Mouse (Mus musculus) heart, postnatal 36 days (tissue): ENCODE measurements around the gene Slc38a10. TPM values are rescaled to one million over a fixed set of nuclear protein-coding genes. Genes with fewer than 3 reads are reported as not detected.
A peak's percentile ranks its signal among the peaks of the same experiment; 100 is the strongest.

ENCODE experiments used
- DNase-seq, 2 experiments: peaks; one replicate each; pipeline ENCODE4 v3.0.0; 2021 to 2022
- intact Hi-C: fragments of 180-260 bp; cut with DNase I; formaldehyde crosslinking; loops from one replicate; pipeline ENCODE4 v1.15.1; 2025
- total RNA-seq, 2 experiments: library from RNA; stranded (reverse); gene quantifications; 2 replicates each; pipeline ENCODE4 v1.2.3; 2021

The Slc38a10 gene
- total RNA-seq, 2 experiments from 2014 or later = 79.8 to 81.1 TPM

DNA sequence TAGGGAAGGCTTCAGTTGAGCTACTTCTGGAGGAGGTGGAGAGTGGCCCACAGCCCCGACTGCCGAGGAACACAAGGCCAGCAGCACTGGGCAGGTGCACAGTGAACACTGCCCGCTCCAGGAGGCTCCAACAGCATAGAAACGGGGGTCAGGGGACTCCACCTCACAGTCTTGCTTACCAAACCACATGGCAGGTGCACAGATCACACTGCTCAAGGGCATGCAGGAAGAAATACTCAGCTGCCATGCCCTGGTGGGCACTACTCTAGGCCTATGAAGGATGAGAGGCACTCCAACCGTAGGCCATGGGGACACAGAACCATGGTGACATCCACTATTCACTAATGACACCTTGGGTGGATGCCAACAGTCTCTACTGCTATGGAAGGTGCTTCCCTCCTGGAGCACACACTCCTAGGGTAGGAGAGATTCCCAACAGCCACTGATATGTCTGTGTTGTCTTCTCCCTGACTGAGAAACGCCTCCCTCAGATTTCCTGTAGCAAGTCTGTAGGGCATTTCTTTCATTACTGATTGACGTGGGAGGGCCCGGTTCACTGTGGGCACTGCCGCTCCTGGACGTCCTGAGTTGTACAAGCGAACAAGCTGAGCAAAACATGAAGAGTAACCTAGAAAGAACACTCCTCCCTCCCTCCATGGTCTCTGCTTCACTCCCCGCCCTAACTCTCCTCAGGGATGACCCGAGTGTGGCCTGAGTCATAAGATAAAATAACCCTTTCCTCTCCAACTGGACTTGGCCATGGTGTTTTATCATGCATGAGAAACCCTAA is 7.2 kb downstream of the Slc38a10 start:
- intact Hi-C loops = loop anchor here (2.0 kb wide), 1 partner anchor 41 kb away; no protein-coding TSS in a partner anchor
- no peak for DNase-seq

DNA sequence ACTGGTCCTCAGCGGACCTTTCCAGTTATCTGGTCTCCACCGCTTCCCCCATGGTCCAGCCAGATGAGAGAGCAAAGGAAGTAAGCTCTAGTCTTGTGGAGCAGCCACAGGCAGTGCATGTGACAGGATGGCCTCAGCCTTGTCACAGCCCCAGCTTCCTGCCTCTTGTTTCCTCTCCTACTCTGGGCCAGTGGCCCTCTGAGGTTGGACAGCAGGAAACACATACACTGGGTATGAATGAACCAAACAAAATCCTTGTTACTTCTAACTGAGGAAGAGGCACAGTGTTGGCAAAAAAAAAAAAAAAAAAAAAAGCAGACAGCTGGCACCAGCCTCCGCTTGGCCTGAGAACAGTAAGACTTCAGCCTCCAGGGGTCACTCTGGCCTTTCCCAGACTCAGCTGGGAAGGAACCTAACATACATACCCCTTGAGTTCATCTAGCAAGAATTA is 8.5 kb downstream of the Slc38a10 start:
- DNase-seq = peak; percentile 64 to 70
- intact Hi-C loops = loop anchor here (2.0 kb wide), 1 partner anchor 42 kb away; no protein-coding TSS in a partner anchor

DNA sequence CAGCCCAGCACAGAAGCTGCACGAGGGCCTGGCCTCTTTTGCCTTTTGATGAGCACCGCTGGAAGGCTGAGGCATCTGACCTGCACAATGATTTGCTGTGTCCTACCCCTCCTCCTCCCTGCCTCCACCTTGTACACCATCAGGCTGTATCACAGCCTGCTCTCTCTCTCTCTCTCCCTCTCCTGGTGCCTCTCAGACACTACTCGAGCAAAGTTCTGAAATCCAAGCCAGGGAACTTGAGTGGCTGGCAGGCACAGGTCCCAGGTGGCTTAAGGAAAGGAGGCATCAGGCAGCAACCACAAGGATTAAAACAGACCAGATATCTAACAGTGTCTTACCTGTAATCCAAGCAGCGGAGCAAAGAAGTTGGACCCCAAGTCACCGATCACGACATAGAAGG is 10.9 kb downstream of the Slc38a10 start:
- DNase-seq = no peak
- intact Hi-C loops = no loop called here

DNA sequence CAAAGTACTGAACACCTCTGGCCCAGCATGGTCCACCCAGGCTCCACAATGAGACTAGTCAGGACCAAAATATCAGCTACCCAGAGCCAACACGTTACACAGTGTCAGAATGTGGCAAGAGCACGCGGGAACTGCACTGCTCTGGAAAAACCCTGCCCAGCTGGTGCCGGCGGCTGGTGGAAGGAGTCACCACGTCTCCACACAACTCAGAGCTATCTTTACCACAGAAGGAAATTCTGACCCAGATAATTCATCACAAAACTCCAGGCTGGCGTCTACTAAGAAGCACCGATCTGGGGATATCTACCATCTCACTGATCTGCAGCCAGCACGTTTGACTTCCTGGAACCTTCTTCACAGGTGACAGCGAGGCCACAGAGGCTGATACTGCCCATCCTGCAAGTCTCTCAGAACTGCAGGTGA is 11.8 kb downstream of the Slc38a10 start:
- intact Hi-C loops = no loop called here
- DNase-seq = no peak

DNA sequence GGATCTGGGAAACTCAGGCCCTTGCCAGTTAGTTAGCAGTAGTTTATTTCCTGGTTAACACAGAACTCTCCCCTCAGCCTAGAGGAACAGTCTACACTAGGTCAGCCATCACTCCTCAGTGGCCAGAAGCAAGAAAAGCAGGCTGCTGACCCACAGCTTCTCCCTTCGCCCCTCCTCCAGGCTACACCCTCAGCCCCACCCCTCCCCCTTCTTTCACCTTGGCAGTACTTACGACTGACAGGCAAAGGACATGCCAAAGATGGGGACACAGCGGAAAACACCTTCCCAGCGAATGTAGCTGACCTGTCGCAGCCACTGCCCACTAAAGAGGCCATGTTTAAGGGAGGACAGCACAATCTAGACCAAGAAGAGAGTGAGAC is 13.5 kb downstream of the Slc38a10 start:
- intact Hi-C loops = no loop called here
- no peak for DNase-seq

DNA sequence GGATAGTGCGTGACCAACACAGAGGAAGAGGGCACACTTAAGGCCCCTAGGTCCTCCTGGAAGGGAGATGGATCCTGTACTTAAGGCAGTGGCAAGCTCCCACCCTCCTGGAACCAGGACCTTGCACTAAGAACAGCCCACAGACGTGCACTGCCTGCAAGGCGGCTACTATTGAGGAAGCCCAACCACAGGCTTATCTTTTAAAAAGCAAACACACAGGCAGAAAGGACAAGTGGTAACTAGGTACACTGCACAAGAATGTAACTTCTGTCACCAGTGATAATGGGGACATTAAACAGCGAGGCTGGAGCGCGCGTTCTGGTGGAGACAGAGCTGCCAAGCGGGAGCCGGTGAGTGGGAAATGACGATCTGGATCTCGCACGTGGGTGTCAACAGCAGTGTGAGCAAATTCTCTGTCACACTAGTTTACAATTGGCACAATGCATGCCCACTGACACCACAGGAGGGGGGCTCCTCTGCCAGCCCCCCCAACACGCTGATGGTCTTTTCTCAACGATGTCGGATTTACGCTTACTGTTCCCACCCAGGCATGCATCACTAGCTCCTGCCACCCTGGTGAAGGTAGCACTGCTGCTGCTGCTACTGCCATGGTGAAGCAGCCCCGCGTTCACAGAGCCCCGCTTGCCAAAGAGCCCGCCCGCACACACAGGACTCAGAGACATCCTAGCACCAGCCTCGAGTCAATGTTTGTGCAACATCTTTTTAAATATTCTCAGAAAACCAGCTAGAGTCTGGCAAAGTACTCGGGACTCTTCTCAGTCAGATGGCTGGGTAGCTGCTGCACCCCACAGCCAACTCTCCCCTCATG is 14.1 kb downstream of the Slc38a10 start:
- intact Hi-C loops = no loop called here
- DNase-seq = no peak

DNA sequence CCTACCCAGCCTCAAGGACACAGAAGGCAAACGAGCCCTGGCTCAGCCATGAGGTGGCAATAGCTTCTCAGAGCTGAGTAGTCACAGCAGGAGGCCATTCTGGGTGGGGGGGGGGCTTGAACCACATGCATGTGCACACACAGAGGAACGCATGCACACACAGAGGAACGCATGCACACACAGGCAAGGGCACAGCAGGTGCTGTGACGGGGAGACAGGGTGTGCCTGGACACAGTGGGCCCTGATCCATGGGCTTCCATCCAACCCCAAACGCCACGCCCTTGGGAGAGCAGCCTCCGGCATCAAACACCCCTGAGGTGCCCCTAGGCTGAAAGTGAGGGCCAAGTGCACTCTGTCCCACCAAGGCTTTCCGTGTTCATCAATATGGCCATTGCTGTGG is 15.0 kb downstream of the Slc38a10 start:
- intact Hi-C loops = no loop called here
- no peak for DNase-seq

DNA sequence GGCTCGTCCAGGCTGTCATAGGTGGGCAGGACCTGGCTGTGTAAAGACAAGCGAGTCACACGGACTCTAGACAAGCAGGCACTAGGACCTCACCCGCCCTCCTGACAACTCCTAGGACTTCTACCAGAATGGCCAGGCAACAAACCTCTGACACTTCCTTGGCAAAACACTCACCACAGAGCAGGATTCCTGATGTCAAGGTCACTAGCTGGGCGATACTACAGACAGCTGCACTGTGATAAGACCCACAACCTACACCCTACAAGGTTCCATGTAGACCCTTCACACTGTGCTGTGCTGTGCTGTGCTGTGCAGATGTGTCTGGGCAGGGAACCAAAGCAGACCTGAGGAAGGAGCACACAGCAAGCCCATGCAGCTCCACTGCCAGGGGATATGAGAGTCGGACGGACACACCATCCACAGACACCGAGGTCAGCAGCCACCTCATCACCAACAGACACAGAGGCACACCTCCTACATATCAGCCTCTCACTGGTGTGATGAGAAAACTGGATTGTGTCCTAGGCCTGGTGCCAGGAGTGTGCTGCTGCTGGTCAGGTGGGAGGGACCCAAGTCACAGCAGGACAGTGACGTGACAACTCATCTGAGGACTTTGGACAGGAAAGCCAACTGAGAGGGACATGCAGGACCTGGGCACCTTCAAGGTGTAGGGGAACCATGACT is 16.2 kb downstream of the Slc38a10 start:
- intact Hi-C loops = no loop called here
- peak in 1 of 2 experiments; percentile 20 for DNase-seq

DNA sequence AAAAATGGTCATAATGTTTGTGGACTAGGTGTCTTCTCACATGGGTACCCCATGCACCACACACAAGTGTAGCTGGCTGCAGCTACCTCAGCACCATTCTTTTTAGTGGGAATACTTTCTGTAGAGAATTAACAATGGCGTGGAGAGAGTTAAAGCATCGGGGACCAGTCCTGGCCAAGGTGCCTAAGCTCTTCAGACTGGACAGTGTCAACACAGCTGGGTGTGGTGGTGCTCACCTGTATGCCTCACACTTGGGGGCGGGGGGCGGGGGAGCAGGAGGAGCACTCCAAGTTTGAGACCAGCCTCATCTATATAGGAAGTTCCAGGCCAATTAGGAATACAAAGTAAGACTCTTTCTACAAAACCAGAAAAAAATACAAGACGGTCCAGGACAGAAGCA is 17.0 kb downstream of the Slc38a10 start:
- no peak for DNase-seq
- intact Hi-C loops = no loop called here

DNA sequence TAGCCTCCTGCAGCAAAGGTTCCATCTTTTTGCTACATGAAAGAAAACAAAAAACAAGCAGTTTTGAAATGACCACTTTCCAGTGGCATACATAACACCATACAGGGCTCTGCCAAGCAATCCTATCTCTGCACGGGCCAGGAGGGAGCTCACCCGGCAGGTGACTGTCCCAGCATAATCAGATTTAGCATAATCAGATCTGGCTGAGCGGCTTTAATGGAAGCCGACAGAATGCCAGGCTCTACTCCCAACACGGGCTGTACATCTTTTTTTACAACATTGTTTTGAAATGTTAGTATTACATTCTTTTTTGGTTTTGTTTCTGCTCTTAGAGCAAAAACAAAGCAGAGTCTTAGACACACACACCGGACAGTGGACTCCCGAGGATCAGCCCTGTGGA is 21.9 kb downstream of the Slc38a10 start:
- intact Hi-C loops = no loop called here
- DNase-seq = no peak

DNA sequence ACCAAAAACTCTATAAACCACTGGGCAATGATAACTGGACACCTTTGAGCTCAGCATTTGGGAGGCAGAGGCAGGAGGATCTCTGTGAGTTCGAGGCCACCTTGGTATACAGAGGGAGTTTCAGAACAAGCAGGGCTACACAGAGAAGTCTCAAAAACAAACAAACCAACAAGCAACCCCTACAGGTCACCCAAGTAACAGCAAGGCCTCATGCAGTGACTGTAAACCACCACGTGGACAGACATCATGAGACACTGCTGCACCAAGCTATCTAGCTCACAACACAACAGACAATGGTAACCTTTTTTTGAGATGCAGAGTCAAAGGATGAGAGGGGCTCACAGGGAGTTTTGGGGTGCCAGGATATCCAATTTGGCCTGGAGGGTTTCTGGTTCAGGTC is 24.3 kb downstream of the Slc38a10 start:
- intact Hi-C loops = no loop called here
- no peak for DNase-seq

DNA sequence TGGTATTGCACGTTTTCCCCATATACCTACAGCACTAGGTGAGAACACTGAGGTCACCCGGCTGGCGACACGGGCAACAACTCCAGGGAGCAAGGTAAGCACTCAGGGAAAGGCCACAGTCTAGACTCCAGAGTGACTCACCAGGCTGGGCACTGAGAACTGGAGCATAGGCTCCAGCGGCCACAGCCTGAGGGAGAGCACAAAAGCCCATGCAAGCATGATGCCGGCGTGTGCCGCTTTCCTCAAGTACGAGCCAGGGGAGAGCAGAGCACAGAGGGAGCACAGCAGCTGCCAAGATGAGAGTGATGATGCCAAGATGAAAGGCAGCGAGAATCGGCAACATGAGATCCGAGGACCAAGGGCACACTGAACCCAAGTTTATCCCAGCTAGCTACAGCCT is 29.0 kb downstream of the Slc38a10 start:
- intact Hi-C loops = no loop called here
- no peak for DNase-seq

DNA sequence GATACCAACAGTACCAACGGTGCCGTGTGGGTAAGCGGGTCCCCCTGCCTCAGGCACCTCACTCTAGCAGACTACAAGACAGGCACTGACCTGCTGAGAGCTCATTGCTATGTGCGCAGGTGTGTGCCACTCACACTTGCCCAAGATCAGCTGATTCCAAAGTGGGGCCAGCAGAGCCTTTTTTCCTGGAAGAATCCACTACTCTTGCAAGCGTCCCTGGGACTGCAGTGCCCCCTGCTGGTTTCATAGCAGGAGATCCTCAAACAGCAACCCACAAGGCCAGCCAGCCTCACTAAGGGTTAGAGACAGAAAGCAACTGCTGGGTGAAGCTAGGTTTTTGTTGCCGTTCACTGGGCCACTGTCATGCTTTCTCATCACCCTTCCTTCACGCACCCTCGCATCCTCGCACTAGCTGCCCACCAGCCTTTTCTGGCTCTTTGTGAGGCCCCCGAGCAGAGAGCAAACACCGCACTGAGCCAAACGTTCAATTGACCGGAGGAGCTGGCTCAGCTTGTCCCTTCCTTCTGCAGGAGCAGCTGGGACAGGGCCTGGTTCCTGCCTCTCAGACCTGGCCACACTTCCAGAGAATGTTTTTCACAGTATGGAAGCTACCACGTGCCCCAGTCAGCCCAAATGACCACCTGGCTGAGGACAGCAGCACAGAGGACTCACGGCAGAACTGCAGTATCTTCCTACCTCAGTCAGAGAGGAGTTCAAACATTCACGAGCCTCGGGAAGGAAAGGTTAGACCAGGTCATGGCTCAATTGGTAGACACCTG is 30.3 kb downstream of the Slc38a10 start:
- intact Hi-C loops = no loop called here
- DNase-seq = peak; percentile 51 to 66

DNA sequence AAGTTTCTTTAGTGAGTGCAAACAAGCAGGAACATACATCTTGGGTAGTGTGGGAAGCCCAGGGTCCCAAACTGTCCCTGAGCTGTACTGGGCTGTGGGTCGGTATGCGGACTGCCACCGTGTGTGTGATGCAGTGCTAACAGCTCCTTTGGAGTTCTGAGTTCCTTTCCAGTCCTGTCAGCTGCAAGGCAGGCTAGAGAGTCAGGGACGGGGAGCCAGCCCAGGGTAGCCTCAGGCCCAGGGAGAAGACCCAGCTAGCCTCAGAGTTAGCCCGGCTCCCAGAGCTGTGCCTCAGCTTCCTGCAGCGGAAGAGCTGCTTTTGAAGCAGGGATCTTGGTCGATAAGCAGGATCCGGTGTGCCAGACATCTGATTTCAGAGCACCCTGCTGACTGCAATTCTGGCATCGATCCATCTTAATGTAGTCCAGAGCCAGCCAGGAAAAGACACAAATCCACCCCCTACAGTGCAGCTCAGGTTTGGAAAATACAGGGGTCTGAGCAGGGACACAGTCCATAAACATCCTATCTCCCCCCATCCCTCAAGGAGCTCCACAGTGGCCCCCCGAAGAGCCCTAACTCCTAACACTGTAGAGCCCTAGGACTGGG is 31.1 kb downstream of the Slc38a10 start:
- DNase-seq = no peak
- intact Hi-C loops = no loop called here

DNA sequence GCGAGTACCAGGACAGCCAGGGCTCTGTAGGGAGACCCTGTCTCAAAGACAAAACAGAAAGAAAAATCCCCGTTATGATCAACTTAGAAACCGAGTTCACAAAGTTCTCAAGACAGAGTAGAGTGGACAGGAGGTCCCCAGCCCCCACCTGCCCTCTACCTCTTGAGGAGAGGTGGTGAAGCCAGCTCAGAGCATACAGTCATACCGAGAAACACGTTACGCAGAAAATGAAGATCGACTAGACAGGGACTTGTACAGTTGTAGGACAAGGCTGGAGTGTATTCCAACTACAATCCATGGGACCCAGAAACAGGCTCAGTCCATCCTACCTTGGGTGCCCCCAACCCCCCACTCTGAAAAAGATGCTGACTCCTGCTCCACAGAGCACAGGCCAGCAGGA is 32.0 kb downstream of the Slc38a10 start:
- no peak for DNase-seq
- intact Hi-C loops = no loop called here

DNA sequence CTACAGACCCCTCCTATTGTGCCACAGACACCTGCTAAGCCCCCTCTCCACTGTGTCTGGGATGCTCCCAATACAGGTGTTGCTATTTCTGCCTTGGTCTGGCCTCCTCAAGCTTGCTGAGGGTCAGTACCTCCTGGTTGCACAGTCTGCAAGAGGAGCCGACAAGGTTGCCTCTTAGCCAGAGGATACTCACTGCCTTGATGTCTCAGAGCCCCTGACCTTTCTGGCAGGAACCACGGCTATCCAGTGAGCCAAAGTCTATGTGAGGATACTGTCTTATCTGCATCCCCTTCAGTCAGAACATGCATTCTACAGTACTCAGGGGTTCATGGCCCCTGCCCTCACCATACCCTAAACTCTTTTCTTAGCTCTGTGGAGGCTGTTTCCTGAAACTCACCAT is 33.5 kb downstream of the Slc38a10 start:
- no peak for DNase-seq
- intact Hi-C loops = no loop called here

DNA sequence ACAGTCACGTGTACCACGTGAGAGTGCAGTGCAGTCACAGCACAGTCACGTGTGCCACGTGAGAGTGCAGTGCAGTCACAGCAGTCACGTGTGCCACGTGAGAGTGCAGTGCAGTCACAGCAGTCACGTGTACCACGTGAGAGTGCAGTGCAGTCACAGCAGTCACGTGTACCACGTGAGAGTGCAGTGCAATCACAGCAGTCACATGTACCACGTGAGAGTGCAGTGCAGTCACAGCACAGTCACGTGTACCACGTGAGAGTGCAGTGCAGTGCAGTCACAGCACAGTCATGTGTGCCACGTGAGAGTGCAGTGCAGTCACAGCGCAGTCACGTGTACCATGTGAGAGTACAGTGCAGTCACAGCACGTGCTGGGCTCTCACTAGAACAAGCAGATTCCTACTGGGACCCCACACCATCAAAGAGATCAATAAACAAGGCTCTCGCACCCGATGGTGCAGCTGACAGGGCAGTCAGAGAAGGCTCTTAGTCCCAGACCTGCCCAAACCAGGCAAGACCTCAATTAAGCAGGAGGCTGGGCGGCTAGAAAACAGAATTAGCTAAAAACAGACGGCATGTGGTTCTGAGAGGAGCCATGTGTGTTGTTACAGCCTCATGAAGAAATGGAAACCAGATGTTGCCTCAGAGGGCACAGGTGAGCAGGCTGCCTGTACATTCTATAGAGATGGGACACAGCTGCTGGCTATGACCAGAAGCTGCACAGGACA is 36.5 kb downstream of the Slc38a10 start:
- intact Hi-C loops = loop anchor here (5.0 kb wide), 2 partner anchors 148 to 253 kb away; no protein-coding TSS in a partner anchor
- DNase-seq = no peak

DNA sequence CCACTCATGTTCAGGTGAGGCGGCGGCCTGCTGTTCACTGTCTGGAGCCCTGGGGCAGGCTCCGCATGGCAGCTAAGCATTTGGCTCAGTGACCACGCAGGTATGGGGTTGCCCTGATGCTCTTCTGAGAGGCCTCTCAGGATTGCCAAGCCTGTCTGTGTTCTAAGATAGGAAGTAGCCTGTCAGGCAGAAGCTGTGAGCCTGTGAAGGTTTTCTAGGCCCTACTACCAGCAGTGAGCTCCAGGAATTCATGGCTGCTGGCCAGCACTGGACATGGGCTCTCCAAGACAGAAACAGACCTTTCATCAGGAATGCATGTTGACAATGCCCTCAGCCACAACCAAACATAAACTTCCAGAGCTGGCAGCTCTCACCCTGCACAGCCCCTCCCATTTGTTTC is 39.0 kb downstream of the Slc38a10 start:
- intact Hi-C loops = loop anchor here (5.0 kb wide), 2 partner anchors 150 to 255 kb away; no protein-coding TSS in a partner anchor

DNA sequence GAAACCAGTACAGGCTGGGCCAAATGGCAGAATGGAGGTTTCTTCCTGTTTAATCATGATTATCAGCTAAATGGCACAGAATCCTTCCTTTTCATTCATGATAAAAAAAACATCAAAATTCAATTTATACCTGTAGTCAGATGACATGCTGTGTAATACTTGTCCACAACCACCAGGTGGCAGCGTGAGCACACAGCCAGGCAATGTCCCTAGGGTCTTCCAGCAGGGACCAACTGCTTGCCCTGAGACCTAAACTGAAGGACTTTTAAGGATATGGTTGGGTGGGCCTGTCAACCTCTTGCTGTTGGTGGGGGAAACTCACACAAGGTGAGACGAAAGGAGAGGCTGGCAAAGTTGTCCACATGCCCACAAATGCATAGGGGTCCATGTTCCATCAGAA is 40.1 kb downstream of the Slc38a10 start:
- DNase-seq = peak; percentile 65 to 70
- intact Hi-C loops = loop anchor here (1.0 to 5.0 kb wide), 6 partner anchors 58 to 312 kb away; no protein-coding TSS in a partner anchor

More for the DNA sequence above, 39.0 kb downstream of the Slc38a10 start:
- no peak for DNase-seq
